Mouse (Mus musculus) olfactory bulb, adult 2 months (tissue): ENCODE data around the gene Nxf1.

ENCODE experiments used
- CTCF ChIP-seq: fragments of 200-500 bp; IDR thresholded peaks from 2 replicates; pipeline ENCODE4 v1.5.1; 2012; ENCODE audit warnings: low read depth, mild to moderate bottlenecking, low read length, moderate library complexity; ENCODE audit not compliant: insufficient read depth
- POLR2A ChIP-seq: fragments of 200-500 bp; IDR thresholded peaks from 2 replicates; pipeline ENCODE4 v1.6.1; 2012; ENCODE audit warnings: mild to moderate bottlenecking, low read depth, low read length, moderate library complexity; ENCODE audit not compliant: insufficient read depth

GRCm38 (mm10) chr19:8790171-8790570, 33.3 kb downstream of the Nxf1 start:
- TF ChIP-seq POLR2A = no peak
- no peak for TF ChIP-seq CTCF
